Mouse (Mus musculus) erythroblast, embryonic 14.5 days (primary cell): ENCODE data around the gene Mlycd.

Experiments used
- GATA1 ChIP-seq: IDR thresholded peaks from 2 replicates; pipeline ENCODE4 v1.6.1; 2012; ENCODE audit warnings: low read length, inconsistent platforms, mixed read lengths
- TAL1 ChIP-seq: IDR thresholded peaks from 3 replicates; pipeline ENCODE4 v1.6.1; 2012; ENCODE audit warnings: low read length, inconsistent platforms, mixed read lengths

DNA sequence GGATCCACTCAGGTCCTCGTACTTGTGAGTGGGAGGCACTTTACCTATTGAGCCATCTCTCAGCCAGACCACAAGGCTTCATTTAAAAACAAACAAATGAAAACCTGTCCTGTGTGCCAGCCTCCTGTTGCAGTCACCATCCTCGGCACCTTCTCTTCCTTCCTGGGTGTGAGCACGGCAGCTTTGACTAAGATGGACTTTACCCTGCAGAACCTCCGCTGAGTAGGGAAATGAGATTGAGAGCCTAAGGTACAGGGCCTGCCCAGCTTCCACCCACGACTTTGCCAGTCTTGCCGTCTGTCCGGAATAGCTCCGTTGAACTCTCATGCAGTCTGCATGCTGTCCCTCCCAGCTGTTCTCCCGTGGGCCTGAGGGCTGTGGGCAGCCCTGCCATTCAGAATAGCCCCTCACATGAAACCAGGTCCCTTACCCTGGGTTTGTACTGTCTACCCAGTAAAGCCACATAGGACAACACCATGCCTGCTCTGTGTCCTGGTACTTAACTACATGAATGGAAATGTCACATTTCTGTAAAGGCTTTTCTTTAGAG lies 5.5 kb downstream of the Mlycd start:
- no peak for TF ChIP-seq TAL1
- no peak for TF ChIP-seq GATA1
